Mouse (Mus musculus) neural tube, embryonic 14.5 days (tissue): ENCODE measurements around the gene Ipo5. TPM values are rescaled to one million over a fixed set of nuclear protein-coding genes. Genes with fewer than 3 reads are reported as not detected.

Experiments
- ATAC-seq: fragments of 200-750 bp; cut with Nextera tagmentation; 2 replicates; pipeline ENCODE4 v1.8.0; 2017; ENCODE audit warnings: low read depth, mild to moderate bottlenecking, moderate TSS enrichment, moderate library complexity
- H3K27ac ChIP-seq: fragments of 300-500 bp; sonication (generic); 2 replicates; pipeline ENCODE4 v1.5.1; 2014; ENCODE audit warnings: low read depth, mild to moderate bottlenecking, control low read depth, low read length, moderate library complexity, mixed read lengths
- H3K27me3 ChIP-seq: fragments of 300-500 bp; sonication (generic); 2 replicates; pipeline ENCODE4 v1.6.1; 2014; ENCODE audit warnings: low read length; ENCODE audit not compliant: control insufficient read depth, insufficient read depth
- H3K36me3 ChIP-seq: fragments of 300-500 bp; sonication (generic); 2 replicates; pipeline ENCODE4 v1.6.1; 2014; ENCODE audit warnings: low read length, mixed read lengths; ENCODE audit not compliant: control insufficient read depth, insufficient read depth
- H3K4me1 ChIP-seq: fragments of 300-500 bp; sonication (generic); 2 replicates; pipeline ENCODE4 v1.6.1; 2014; ENCODE audit warnings: low read length; ENCODE audit not compliant: control insufficient read depth, insufficient read depth
- H3K4me2 ChIP-seq: fragments of 300-500 bp; sonication (generic); 2 replicates; pipeline ENCODE4 v1.6.1; 2014; ENCODE audit warnings: mild to moderate bottlenecking, low read depth, low read length, control low read depth
- H3K4me3 ChIP-seq: fragments of 300-500 bp; sonication (generic); 2 replicates; pipeline ENCODE4 v1.5.1; 2014; ENCODE audit warnings: low read depth, low read length, control low read depth, mixed read lengths
- H3K9ac ChIP-seq: fragments of 300-500 bp; sonication (generic); replicated peaks from 2 replicates; pipeline ENCODE4 v1.6.1; 2014; ENCODE audit warnings: low read depth, mild to moderate bottlenecking, control low read depth, low read length, mixed read lengths
- H3K9me3 ChIP-seq: fragments of 300-500 bp; sonication (generic); 2 replicates; pipeline ENCODE4 v1.6.1; 2016; ENCODE audit warnings: low read length; ENCODE audit not compliant: control insufficient read depth
- WGBS: fragments of 180-500 bp; shearing (Covaris S2); extraction: QIAGEN DNeasy Blood & Tissue Kit; methylation state at CpG from one replicate; pipeline ENCODE4 v1.1.7; 2014; 5-methylcytosine and 5-hydroxymethylcytosine counted together
- polyA plus RNA-seq: library from polyadenylated mRNA; unstranded; fragments of >200 nt; fragmentation: Nextera tagmentation; extraction: Ambion mirVana; gene quantifications from 2 replicates; pipeline ENCODE4 v1.2.1, GENCODE M21; 2014

Gene Ipo5
- polyA plus RNA-seq, 1 experiment from 2014 or later, result 62.3 TPM

- H3K4me3 ChIP-seq, result no peak overlapping the region
- no peak for ATAC-seq
- no peaks in the 10 kb centered on the region for H3K4me1 ChIP-seq
- no peak overlapping the region for H3K27ac ChIP-seq
- no peak overlapping the region for H3K4me2 ChIP-seq
- no peaks in the 10 kb centered on the region for H3K9me3 ChIP-seq
- no peak overlapping the region for H3K9ac ChIP-seq
- WGBS, result 90% methylated on average over 6 of the region's 6 CpGs
- no peaks in the 10 kb centered on the region for H3K27me3 ChIP-seq
- H3K36me3 ChIP-seq, result no peaks in the 10 kb centered on the region
Observed at GRCm38 (mm10) chr14:120967072-120967471, 56.0 kb downstream of the Ipo5 start.

- Histone ChIP-seq H3K36me3 (no peaks in the 10 kb centered on the region), H3K9me3 (no peaks in the 10 kb centered on the region), H3K9ac (no peak overlapping the region), H3K4me1 (no peaks in the 10 kb centered on the region), H3K4me2 (no peak overlapping the region), H3K27ac (no peak overlapping the region), H3K27me3 (no peaks in the 10 kb centered on the region), H3K4me3 (no peak overlapping the region)
- 95% methylated on average over 4 of the region's 4 CpGs for WGBS
- ATAC-seq, result no peak
Observed at GRCm38 (mm10) chr14:120968723-120969122, 57.7 kb downstream of the Ipo5 start.

GRCm38 (mm10) chr14:120969673-120970072 is 58.6 kb downstream of the Ipo5 start:
- Histone ChIP-seq H3K27me3 (no peaks in the 10 kb centered on the region), H3K9me3 (no peaks in the 10 kb centered on the region), H3K9ac (no peak overlapping the region), H3K4me2 (no peak overlapping the region), H3K27ac (no peak overlapping the region), H3K4me3 (no peak overlapping the region), H3K36me3 (no peaks in the 10 kb centered on the region), H3K4me1 (no peaks in the 10 kb centered on the region)
- no peak for ATAC-seq
- WGBS, result 77% methylated on average over 3 of the region's 3 CpGs

GRCm38 (mm10) chr14:120970637-120971036 is 59.6 kb downstream of the Ipo5 start:
- H3K9me3 ChIP-seq, result no peaks in the 10 kb centered on the region
- H3K27ac ChIP-seq, result no peak overlapping the region
- H3K36me3 ChIP-seq, result no peaks in the 10 kb centered on the region
- H3K9ac ChIP-seq, result no peak overlapping the region
- WGBS, result 83% methylated on average over 8 of the region's 8 CpGs
- H3K4me3 ChIP-seq, result no peak overlapping the region
- H3K27me3 ChIP-seq, result no peaks in the 10 kb centered on the region
- no peak overlapping the region for H3K4me2 ChIP-seq
- ATAC-seq, result no peak
- no peaks in the 10 kb centered on the region for H3K4me1 ChIP-seq

- Histone ChIP-seq H3K4me2 (no peak overlapping the region), H3K36me3 (no peaks in the 10 kb centered on the region), H3K27me3 (no peaks in the 10 kb centered on the region), H3K4me3 (no peak overlapping the region), H3K4me1 (no peaks in the 10 kb centered on the region), H3K9ac (no peak overlapping the region), H3K27ac (no peak overlapping the region), H3K9me3 (no peaks in the 10 kb centered on the region)
- WGBS, result 69% methylated on average over 6 of the region's 6 CpGs
- ATAC-seq, result no peak
Observed at GRCm38 (mm10) chr14:120971313-120971712, 60.3 kb downstream of the Ipo5 start.

- no peaks in the 10 kb centered on the region for H3K36me3 ChIP-seq
- no peak overlapping the region for H3K9ac ChIP-seq
- no peaks in the 10 kb centered on the region for H3K27me3 ChIP-seq
- H3K4me2 ChIP-seq, result no peak overlapping the region
- 54% methylated on average over 3 of the region's 3 CpGs for WGBS
- H3K4me3 ChIP-seq, result no peak overlapping the region
- no peaks in the 10 kb centered on the region for H3K4me1 ChIP-seq
- no peak overlapping the region for H3K27ac ChIP-seq
- no peak for ATAC-seq
- H3K9me3 ChIP-seq, result no peaks in the 10 kb centered on the region
Observed at GRCm38 (mm10) chr14:120979559-120979958, 68.5 kb downstream of the Ipo5 start.

GRCm38 (mm10) chr14:120989126-120989525 is 78.1 kb downstream of the Ipo5 start:
- 77% methylated on average over 6 of the region's 6 CpGs for WGBS
- Histone ChIP-seq H3K27me3 (no peaks in the 10 kb centered on the region), H3K36me3 (no peaks in the 10 kb centered on the region), H3K27ac (no peak overlapping the region), H3K9ac (no peak overlapping the region), H3K4me1 (no peaks in the 10 kb centered on the region), H3K4me3 (no peak overlapping the region), H3K9me3 (no peaks in the 10 kb centered on the region), H3K4me2 (no peak overlapping the region)
- no peak for ATAC-seq

Other genes with a start within 250 kb of the Ipo5 start
- 34.9 and 37.3 TPM in 2 replicates for gene Farp1, start 124.0 kb downstream of the Ipo5 start, polyA plus RNA-seq